Mouse (Mus musculus): ENCODE measurements at regions not wholly inside any gene's neighbourhood (a gene's known extent, or its start where the extent isn't known, plus 50 kb on each side); places are given as distances from the start of the nearest gene placed in this dataset.

- intact Hi-C loops (cut with DNase I): no loop called here
- no peak for DNase-seq (ENCODE audit: extremely low spot score in 1 of 2, low spot score in 2 of 2)
- Histone ChIP-seq H3K27ac (no peak overlapping the region), H3K4me3 (no peak overlapping the region)
- peak; percentile 47 for TF ChIP-seq CTCF (IDR thresholded peaks at IDR 0.05)
Observed at GRCm38 (mm10) chr4:142617676-142618075, 378.5 kb upstream of the Kazn start.

GRCm38 (mm10) chr4:142616901-142617300 is 377.7 kb upstream of the Kazn start:
- no peak for DNase-seq (ENCODE audit: extremely low spot score in 1 of 2, low spot score in 2 of 2)
- Histone ChIP-seq H3K27ac (no peak overlapping the region), H3K4me3 (no peak overlapping the region)
- TF ChIP-seq CTCF (IDR thresholded peaks at IDR 0.05): no peak
- intact Hi-C loops (cut with DNase I): no loop called here

- intact Hi-C loops (cut with DNase I): no loop called here
- no peak overlapping the region for H3K27ac ChIP-seq
- no peak for TF ChIP-seq CTCF (IDR thresholded peaks at IDR 0.05)
- no peak overlapping the region for H3K4me3 ChIP-seq
- DNase-seq (ENCODE audit: extremely low spot score in 1 of 2, low spot score in 2 of 2): no peak
Observed at GRCm38 (mm10) chr4:142605098-142605497, 365.9 kb upstream of the Kazn start.

- Histone ChIP-seq H3K27ac (no peak overlapping the region), H3K4me3 (no peak overlapping the region)
- no peak for DNase-seq (ENCODE audit: extremely low spot score in 1 of 2, low spot score in 2 of 2)
- intact Hi-C loops (cut with DNase I): no loop called here
- no peak for TF ChIP-seq CTCF (IDR thresholded peaks at IDR 0.05)
Observed at GRCm38 (mm10) chr4:142597214-142597613, 358.0 kb upstream of the Kazn start.

GRCm38 (mm10) chr4:142589084-142589741 is 350.0 kb upstream of the Kazn start:
- intact Hi-C loops (cut with DNase I): no loop called here
- no peak overlapping the region for H3K27ac ChIP-seq
- no peak for TF ChIP-seq CTCF (IDR thresholded peaks at IDR 0.05)
- H3K4me3 ChIP-seq: no peak overlapping the region
- DNase-seq (ENCODE audit: extremely low spot score in 1 of 2, low spot score in 2 of 2): no peak

- intact Hi-C loops (cut with DNase I): no loop called here
- TF ChIP-seq CTCF (IDR thresholded peaks at IDR 0.05): no peak
- Histone ChIP-seq H3K27ac (peak overlapping the region; percentile 44; the same call in 1 of the 2 replicates), H3K4me3 (peak overlapping the region; percentile 9)
- DNase-seq (ENCODE audit: extremely low spot score in 1 of 2, low spot score in 2 of 2): peak; percentile 20 to 22
Observed at GRCm38 (mm10) chr4:142588418-142589083, 349.4 kb upstream of the Kazn start.

- Histone ChIP-seq H3K27ac (no peak overlapping the region), H3K4me3 (no peak overlapping the region)
- intact Hi-C loops (cut with DNase I): no loop called here
- TF ChIP-seq CTCF (IDR thresholded peaks at IDR 0.05): no peak
- no peak for DNase-seq (ENCODE audit: extremely low spot score in 1 of 2, low spot score in 2 of 2)
Observed at GRCm38 (mm10) chr4:142587345-142588035, 348.3 kb upstream of the Kazn start.

GRCm38 (mm10) chr4:142578536-142578935 is 339.3 kb upstream of the Kazn start:
- Histone ChIP-seq H3K4me3 (no peak overlapping the region), H3K27ac (no peak overlapping the region)
- no peak for DNase-seq (ENCODE audit: extremely low spot score in 1 of 2, low spot score in 2 of 2)
- TF ChIP-seq CTCF (IDR thresholded peaks at IDR 0.05): no peak
- intact Hi-C loops (cut with DNase I): no loop called here

- TF ChIP-seq CTCF (IDR thresholded peaks at IDR 0.05): no peak
- intact Hi-C loops (cut with DNase I): no loop called here
- H3K27ac ChIP-seq: no peak overlapping the region
- H3K4me3 ChIP-seq: no peak overlapping the region
- DNase-seq (ENCODE audit: extremely low spot score in 1 of 2, low spot score in 2 of 2): no peak
Observed at GRCm38 (mm10) chr4:142577519-142577918, 338.3 kb upstream of the Kazn start.

GRCm38 (mm10) chr4:142574528-142574927 is 335.3 kb upstream of the Kazn start:
- DNase-seq (ENCODE audit: extremely low spot score in 1 of 2, low spot score in 2 of 2): no peak
- no peak for TF ChIP-seq CTCF (IDR thresholded peaks at IDR 0.05)
- H3K27ac ChIP-seq: no peak overlapping the region
- no peak overlapping the region for H3K4me3 ChIP-seq
- intact Hi-C loops (cut with DNase I): no loop called here

GRCm38 (mm10) chr4:142570712-142571111 is 331.5 kb upstream of the Kazn start:
- DNase-seq (ENCODE audit: extremely low spot score in 1 of 2, low spot score in 2 of 2): no peak
- no peak for TF ChIP-seq CTCF (IDR thresholded peaks at IDR 0.05)
- no peak overlapping the region for H3K4me3 ChIP-seq
- H3K27ac ChIP-seq: no peak overlapping the region
- intact Hi-C loops (cut with DNase I): no loop called here

GRCm38 (mm10) chr4:142568556-142568955 is 329.4 kb upstream of the Kazn start:
- DNase-seq (ENCODE audit: extremely low spot score in 1 of 2, low spot score in 2 of 2): peak; percentile 12 to 23
- no peak for TF ChIP-seq CTCF (IDR thresholded peaks at IDR 0.05)

More at GRCm38 (mm10) chr4:142568556-142568955, 329.4 kb upstream of the Kazn start:
- intact Hi-C loops (cut with DNase I): no loop called here
- Histone ChIP-seq H3K27ac (peak overlapping the region; percentile 32; the same call in 1 of the 2 replicates), H3K4me3 (no peak overlapping the region)

Data from left cerebral cortex, adult 2 months (tissue).